Mouse (Mus musculus) testis, adult 2 months (tissue): ENCODE data around the gene Olfr771. TPM values are rescaled to one million over a fixed set of nuclear protein-coding genes. Genes with fewer than 3 reads are reported as not detected.
"Not testable (repeated sequence)": the region's sequence is repeated elsewhere in the genome, so short reads cannot be mapped to it uniquely, and the experiment has no call there.

Experiments
- H3K27ac ChIP-seq: fragments of 200-500 bp; 2 replicates; pipeline ENCODE4 v1.5.1; 2012; ENCODE audit warnings: low read depth, low read length; ENCODE audit not compliant: control insufficient read depth, insufficient read depth
- H3K27me3 ChIP-seq: fragments of 200-500 bp; 2 replicates; pipeline ENCODE4 v1.6.1; 2012; ENCODE audit warnings: mild to moderate bottlenecking, low read length, moderate library complexity; ENCODE audit not compliant: control insufficient read depth, insufficient read depth
- H3K36me3 ChIP-seq: fragments of 200-500 bp; 2 replicates; pipeline ENCODE4 v1.6.1; 2012; ENCODE audit warnings: mild to moderate bottlenecking, low read length; ENCODE audit not compliant: control insufficient read depth, insufficient read depth
- H3K4me1 ChIP-seq: fragments of 200-500 bp; 2 replicates; pipeline ENCODE4 v1.6.1; 2012; ENCODE audit warnings: low read length; ENCODE audit not compliant: control insufficient read depth, insufficient read depth
- H3K4me3 ChIP-seq: fragments of 200-500 bp; 2 replicates; pipeline ENCODE4 v1.5.1; 2012; ENCODE audit warnings: low read depth, mild to moderate bottlenecking, low read length, moderate library complexity, mixed read lengths; ENCODE audit not compliant: control insufficient read depth
- CTCF ChIP-seq: fragments of 200-500 bp; IDR thresholded peaks from 2 replicates; pipeline ENCODE4 v1.5.1; 2012; ENCODE audit warnings: low read depth, mild to moderate bottlenecking, inconsistent platforms, low read length, moderate library complexity; ENCODE audit not compliant: control insufficient read depth, insufficient read depth, insufficient replicate concordance
- POLR2A ChIP-seq: fragments of 200-500 bp; IDR thresholded peaks from 2 replicates; pipeline ENCODE4 v1.6.1; 2012; ENCODE audit warnings: low read depth, mild to moderate bottlenecking, inconsistent platforms, low read length, moderate library complexity; ENCODE audit not compliant: control insufficient read depth
- polyA plus RNA-seq: library from polyadenylated mRNA; depleted of rRNA; stranded (reverse); fragments of >200 nt; gene quantifications from 2 replicates; pipeline ENCODE4 v1.2.3, GENCODE M21; 2012; rRNA removed

Olfr771 gene
- not detected in 2 replicates for polyA plus RNA-seq

GRCm38 (mm10) chr10:129164651-129165050 is at the start of gene Olfr771:
Gene Olfr771, minus strand, starts transcription at chr10:129164751.
- Histone ChIP-seq H3K27ac (no peak within 1 kb of the TSS), H3K27me3 (no peaks in the 10 kb centered on the region), H3K4me3 (no peak within 1 kb of the TSS), H3K4me1 (no peaks in the 10 kb centered on the region), H3K36me3 (no peaks in the 10 kb centered on the region)
- no peak for TF ChIP-seq CTCF
- TF ChIP-seq POLR2A, result no peak

GRCm38 (mm10) chr10:129187319-129187718 is 22.8 kb upstream of the Olfr771 start, which contains the start of gene Olfr773:
Gene Olfr773, minus strand, starts transcription at chr10:129187419.
- not testable (repeated sequence) for H3K27me3 ChIP-seq, H3K4me3 ChIP-seq, H3K4me1 ChIP-seq, H3K27ac ChIP-seq, H3K36me3 ChIP-seq

GRCm38 (mm10) chr10:129177821-129178220 is 13.3 kb upstream of the Olfr771 start, which contains the start of gene Olfr772:
Gene Olfr772, minus strand, starts transcription at chr10:129177921.
- H3K27me3 ChIP-seq, H3K4me1 ChIP-seq, H3K27ac ChIP-seq, H3K4me3 ChIP-seq, H3K36me3 ChIP-seq: not testable (repeated sequence)

DNA sequence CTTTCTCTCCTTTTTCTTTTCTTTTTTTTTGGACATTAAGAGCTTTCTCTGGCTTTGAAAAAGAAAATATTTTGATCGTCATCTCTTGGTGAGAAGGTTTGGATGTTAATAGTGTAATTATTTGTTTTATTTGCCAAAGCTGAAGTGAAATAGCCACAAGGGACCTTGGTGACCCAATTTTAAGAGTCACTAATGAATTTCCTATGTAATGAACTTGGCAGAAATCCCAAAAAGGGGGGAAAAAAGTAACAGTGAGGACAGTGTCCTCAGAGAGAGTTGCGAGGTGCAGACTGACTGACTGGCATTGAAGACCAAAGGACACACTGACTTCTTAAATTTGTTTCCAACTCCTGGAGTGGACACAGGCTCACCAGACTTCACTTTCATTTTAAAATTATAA is 25.7 kb downstream of the Olfr771 start, which contains the start of gene Olfr770:
Gene Olfr770 (minus strand): TSS at position 101 of the 400 bp plus-strand sequence.
- H3K27ac ChIP-seq, result no peak within 1 kb of the TSS
- no peaks in the 10 kb centered on the region for H3K27me3 ChIP-seq
- H3K36me3 ChIP-seq, result no peaks in the 10 kb centered on the region
- H3K4me1 ChIP-seq, result no peaks in the 10 kb centered on the region
- no peak within 1 kb of the TSS for H3K4me3 ChIP-seq
- TF ChIP-seq POLR2A (no peak), CTCF (no peak)

- no peak for TF ChIP-seq POLR2A
- no peak for TF ChIP-seq CTCF
- H3K27ac ChIP-seq, result no peak within 1 kb of the TSS
- no peaks in the 10 kb centered on the region for H3K4me1 ChIP-seq
- no peaks in the 10 kb centered on the region for H3K27me3 ChIP-seq
- no peaks in the 10 kb centered on the region for H3K36me3 ChIP-seq
- no peak within 1 kb of the TSS for H3K4me3 ChIP-seq
These were observed 46.8 kb downstream of the Olfr771 start, which contains the start of gene Olfr769 for GRCm38 (mm10) chr10:129117761-129118160. Gene Olfr769, minus strand, starts transcription at chr10:129117861.

GRCm38 (mm10) chr10:129115146-129115545 is 49.4 kb downstream of the Olfr771 start:
- H3K36me3 ChIP-seq, result no peaks in the 10 kb centered on the region
- no peak overlapping the region for H3K27ac ChIP-seq
- H3K4me3 ChIP-seq, result no peak overlapping the region
- H3K27me3 ChIP-seq, result no peaks in the 10 kb centered on the region
- no peaks in the 10 kb centered on the region for H3K4me1 ChIP-seq
- TF ChIP-seq POLR2A (no peak), CTCF (no peak)

Other genes with a start within 250 kb of the Olfr771 start
- gene Rdh5, start 241.9 kb downstream of the Olfr771 start, polyA plus RNA-seq, result 7.5 and 8.9 TPM in 2 replicates
- gene Bloc1s1, start 240.7 kb downstream of the Olfr771 start, polyA plus RNA-seq, result 97.9 and 108 TPM in 2 replicates
- gene Itga7, start 230.9 kb downstream of the Olfr771 start, polyA plus RNA-seq, result 19.0 and 19.1 TPM in 2 replicates
- gene Mettl7b, start 203.8 kb downstream of the Olfr771 start, polyA plus RNA-seq, result 1.3 and 1.6 TPM in 2 replicates
- not detected in 2 replicates for gene Olfr9, start 175.3 kb downstream of the Olfr771 start, polyA plus RNA-seq
- gene Olfr763, start 154.0 kb downstream of the Olfr771 start, polyA plus RNA-seq, result not detected in 2 replicates
- 0.04 TPM in 1 of 2 replicates, not detected in the other for gene Olfr764-ps1, start 124.9 kb downstream of the Olfr771 start, polyA plus RNA-seq
- not detected in 2 replicates for gene Olfr765, start 114.8 kb downstream of the Olfr771 start, polyA plus RNA-seq
- gene Olfr766-ps1, start 95.8 kb downstream of the Olfr771 start, polyA plus RNA-seq, result not detected in 2 replicates
- not detected in 2 replicates for gene Olfr767, start 81.8 kb downstream of the Olfr771 start, polyA plus RNA-seq
- not detected in 2 replicates for gene Olfr768, start 65.4 kb downstream of the Olfr771 start, polyA plus RNA-seq
- gene Olfr769, start 46.9 kb downstream of the Olfr771 start, polyA plus RNA-seq, result not detected in 2 replicates
- not detected in 2 replicates for gene Olfr770, start 25.8 kb downstream of the Olfr771 start, polyA plus RNA-seq
- gene Olfr772, start 13.2 kb upstream of the Olfr771 start, polyA plus RNA-seq, result not detected in 2 replicates
- gene Olfr773, start 22.7 kb upstream of the Olfr771 start, polyA plus RNA-seq, result not detected in 2 replicates
- not detected in 2 replicates for gene Olfr774, start 71.5 kb upstream of the Olfr771 start, polyA plus RNA-seq
- gene Olfr775, start 83.7 kb upstream of the Olfr771 start, polyA plus RNA-seq, result not detected in 2 replicates
- gene Olfr776, start 94.4 kb upstream of the Olfr771 start, polyA plus RNA-seq, result not detected in 2 replicates
- not detected in 2 replicates for gene Olfr777, start 106.7 kb upstream of the Olfr771 start, polyA plus RNA-seq
- not detected in 2 replicates for gene Olfr780, start 153.4 kb upstream of the Olfr771 start, polyA plus RNA-seq
- gene Olfr781, start 164.1 kb upstream of the Olfr771 start, polyA plus RNA-seq, result not detected in 2 replicates
- not detected in 2 replicates for gene Olfr782, start 184.1 kb upstream of the Olfr771 start, polyA plus RNA-seq
- 0.07 TPM in 2 replicates for gene Olfr784, start 219.3 kb upstream of the Olfr771 start, polyA plus RNA-seq
- not detected in 2 replicates for gene Olfr785, start 240.7 kb upstream of the Olfr771 start, polyA plus RNA-seq